Mouse (Mus musculus): Measurements from ENCODE around the gene Sectm1a. TPM values are rescaled to one million over a fixed set of nuclear protein-coding genes. Genes with fewer than 3 reads are reported as not detected.

Sectm1a gene
- 0.41 TPM in 1 of 2 replicates, not detected in the other for polyA plus RNA-seq (2015; fragmentation: Nextera tagmentation; extraction: Ambion mirVana)

- Histone ChIP-seq H3K27me3 (ENCODE audit: insufficient read depth, low read length) (no peaks in the 10 kb centered on the region), H3K36me3 (ENCODE audit: insufficient read depth, low read length) (no peaks in the 10 kb centered on the region), H3K27ac (ENCODE audit: low read length) (no peak within 1 kb of the TSS), H3K4me1 (ENCODE audit: insufficient read depth, low read length) (peaks cover 5% of the 10 kb centered on the region; the same call in 1 of the 2 replicates), H3K4me3 (ENCODE audit: low read length) (no peak within 1 kb of the TSS), H3K9me3 (ENCODE audit: low read length) (no peaks in the 10 kb centered on the region), H3K4me2 (replicated peaks; ENCODE audit: low read depth, low read length) (no peak within 1 kb of the TSS), H3K9ac (replicated peaks; ENCODE audit: low read length) (no peak within 1 kb of the TSS)
- ATAC-seq (ENCODE audit: low FRiP score, low TSS enrichment): no peak
- whole genome bisulfite sequencing: 60% methylated on average over 3 of the region's 3 CpGs
Observed at GRCm38 (mm10) chr11:121081120-121081519, at the start of gene Sectm1a. TSS of gene Sectm1a (minus strand) at chr11:121081220.

GRCm38 (mm10) chr11:121129616-121130015 is 48.6 kb upstream of the Sectm1a start:
- Histone ChIP-seq H3K36me3 (ENCODE audit: insufficient read depth, low read length) (no peaks in the 10 kb centered on the region), H3K27ac (ENCODE audit: low read length) (no peak overlapping the region), H3K4me3 (ENCODE audit: low read length) (no peak overlapping the region), H3K4me1 (ENCODE audit: insufficient read depth, low read length) (no peaks in the 10 kb centered on the region), H3K9ac (replicated peaks; ENCODE audit: low read length) (no peak overlapping the region), H3K27me3 (ENCODE audit: insufficient read depth, low read length) (no peaks in the 10 kb centered on the region), H3K4me2 (replicated peaks; ENCODE audit: low read depth, low read length) (no peak overlapping the region), H3K9me3 (ENCODE audit: low read length) (no peaks in the 10 kb centered on the region)
- WGBS: 60% methylated on average over 1 of the region's 1 CpGs
- ATAC-seq (ENCODE audit: low FRiP score, low TSS enrichment): no peak

GRCm38 (mm10) chr11:121127441-121127840 is 46.4 kb upstream of the Sectm1a start:
- Histone ChIP-seq H3K4me3 (ENCODE audit: low read length) (no peak overlapping the region), H3K9ac (replicated peaks; ENCODE audit: low read length) (no peak overlapping the region), H3K36me3 (ENCODE audit: insufficient read depth, low read length) (no peaks in the 10 kb centered on the region), H3K27me3 (ENCODE audit: insufficient read depth, low read length) (no peaks in the 10 kb centered on the region), H3K4me2 (replicated peaks; ENCODE audit: low read depth, low read length) (no peak overlapping the region), H3K27ac (ENCODE audit: low read length) (no peak overlapping the region), H3K4me1 (ENCODE audit: insufficient read depth, low read length) (no peaks in the 10 kb centered on the region), H3K9me3 (ENCODE audit: low read length) (no peaks in the 10 kb centered on the region)
- no peak for ATAC-seq (ENCODE audit: low FRiP score, low TSS enrichment)
- 87% methylated on average over 3 of the region's 3 CpGs for WGBS

GRCm38 (mm10) chr11:121126395-121126794 is 45.4 kb upstream of the Sectm1a start:
- H3K27ac ChIP-seq (ENCODE audit: low read length): no peak overlapping the region
- ATAC-seq (ENCODE audit: low FRiP score, low TSS enrichment): no peak
- 85% methylated on average over 1 of the region's 1 CpGs for WGBS

GRCm38 (mm10) chr11:121125522-121126172 is 44.6 kb upstream of the Sectm1a start:
- Histone ChIP-seq H3K36me3 (ENCODE audit: insufficient read depth, low read length) (no peaks in the 10 kb centered on the region), H3K4me3 (ENCODE audit: low read length) (no peak overlapping the region), H3K27ac (ENCODE audit: low read length) (no peak overlapping the region), H3K4me2 (replicated peaks; ENCODE audit: low read depth, low read length) (no peak overlapping the region), H3K27me3 (ENCODE audit: insufficient read depth, low read length) (no peaks in the 10 kb centered on the region), H3K4me1 (ENCODE audit: insufficient read depth, low read length) (no peaks in the 10 kb centered on the region), H3K9me3 (ENCODE audit: low read length) (no peaks in the 10 kb centered on the region), H3K9ac (replicated peaks; ENCODE audit: low read length) (no peak overlapping the region)
- WGBS: 82% methylated on average over 3 of the region's 3 CpGs
- no peak for ATAC-seq (ENCODE audit: low FRiP score, low TSS enrichment)

More at GRCm38 (mm10) chr11:121126395-121126794, 45.4 kb upstream of the Sectm1a start:
- Histone ChIP-seq H3K9me3 (ENCODE audit: low read length) (no peaks in the 10 kb centered on the region), H3K4me3 (ENCODE audit: low read length) (no peak overlapping the region), H3K4me1 (ENCODE audit: insufficient read depth, low read length) (no peaks in the 10 kb centered on the region), H3K4me2 (replicated peaks; ENCODE audit: low read depth, low read length) (no peak overlapping the region), H3K36me3 (ENCODE audit: insufficient read depth, low read length) (no peaks in the 10 kb centered on the region), H3K27me3 (ENCODE audit: insufficient read depth, low read length) (no peaks in the 10 kb centered on the region), H3K9ac (replicated peaks; ENCODE audit: low read length) (no peak overlapping the region)

GRCm38 (mm10) chr11:121123438-121123837 is 42.4 kb upstream of the Sectm1a start:
- no peaks in the 10 kb centered on the region for H3K9me3 ChIP-seq (ENCODE audit: low read length)
- H3K36me3 ChIP-seq (ENCODE audit: insufficient read depth, low read length): no peaks in the 10 kb centered on the region
- ATAC-seq (ENCODE audit: low FRiP score, low TSS enrichment): no peak
- no peaks in the 10 kb centered on the region for H3K4me1 ChIP-seq (ENCODE audit: insufficient read depth, low read length)
- 93% methylated on average over 4 of the region's 4 CpGs for WGBS
- H3K4me2 ChIP-seq (replicated peaks; ENCODE audit: low read depth, low read length): no peak overlapping the region
- H3K9ac ChIP-seq (replicated peaks; ENCODE audit: low read length): no peak overlapping the region
- no peak overlapping the region for H3K27ac ChIP-seq (ENCODE audit: low read length)
- no peak overlapping the region for H3K4me3 ChIP-seq (ENCODE audit: low read length)
- H3K27me3 ChIP-seq (ENCODE audit: insufficient read depth, low read length): no peaks in the 10 kb centered on the region

- H3K9ac ChIP-seq (replicated peaks; ENCODE audit: low read length): no peak overlapping the region
- no peak overlapping the region for H3K27ac ChIP-seq (ENCODE audit: low read length)
- H3K4me2 ChIP-seq (replicated peaks; ENCODE audit: low read depth, low read length): no peak overlapping the region
- no peak for ATAC-seq (ENCODE audit: low FRiP score, low TSS enrichment)
- H3K27me3 ChIP-seq (ENCODE audit: insufficient read depth, low read length): no peaks in the 10 kb centered on the region
- H3K9me3 ChIP-seq (ENCODE audit: low read length): no peaks in the 10 kb centered on the region
- WGBS: 66% methylated on average over 2 of the region's 2 CpGs
- no peaks in the 10 kb centered on the region for H3K36me3 ChIP-seq (ENCODE audit: insufficient read depth, low read length)
- H3K4me1 ChIP-seq (ENCODE audit: insufficient read depth, low read length): no peaks in the 10 kb centered on the region
- no peak overlapping the region for H3K4me3 ChIP-seq (ENCODE audit: low read length)
Observed at GRCm38 (mm10) chr11:121122024-121122670, 41.1 kb upstream of the Sectm1a start.

- 56% methylated on average over 3 of the region's 3 CpGs for WGBS
- H3K4me3 ChIP-seq (ENCODE audit: low read length): no peak overlapping the region
- no peaks in the 10 kb centered on the region for H3K4me1 ChIP-seq (ENCODE audit: insufficient read depth, low read length)
- H3K36me3 ChIP-seq (ENCODE audit: insufficient read depth, low read length): no peaks in the 10 kb centered on the region
- H3K27me3 ChIP-seq (ENCODE audit: insufficient read depth, low read length): no peaks in the 10 kb centered on the region
- no peak overlapping the region for H3K9ac ChIP-seq (replicated peaks; ENCODE audit: low read length)
- no peak for ATAC-seq (ENCODE audit: low FRiP score, low TSS enrichment)
- H3K4me2 ChIP-seq (replicated peaks; ENCODE audit: low read depth, low read length): no peak overlapping the region
- H3K27ac ChIP-seq (ENCODE audit: low read length): no peak overlapping the region
- H3K9me3 ChIP-seq (ENCODE audit: low read length): no peaks in the 10 kb centered on the region
Observed at GRCm38 (mm10) chr11:121121151-121121550, 40.1 kb upstream of the Sectm1a start.

GRCm38 (mm10) chr11:121118577-121118976 is 37.6 kb upstream of the Sectm1a start, which contains the start of gene Tex19.2:
TSS of gene Tex19.2 (minus strand) at chr11:121118677.
- no peak within 1 kb of the TSS for H3K4me2 ChIP-seq (replicated peaks; ENCODE audit: low read depth, low read length)
- H3K4me1 ChIP-seq (ENCODE audit: insufficient read depth, low read length): no peaks in the 10 kb centered on the region
- no peak within 1 kb of the TSS for H3K4me3 ChIP-seq (ENCODE audit: low read length)
- H3K9ac ChIP-seq (replicated peaks; ENCODE audit: low read length): no peak within 1 kb of the TSS
- no peak within 1 kb of the TSS for H3K27ac ChIP-seq (ENCODE audit: low read length)
- no peak for ATAC-seq (ENCODE audit: low FRiP score, low TSS enrichment)
- no peaks in the 10 kb centered on the region for H3K27me3 ChIP-seq (ENCODE audit: insufficient read depth, low read length)
- 94% methylated on average over 3 of the region's 3 CpGs for WGBS
- H3K36me3 ChIP-seq (ENCODE audit: insufficient read depth, low read length): no peaks in the 10 kb centered on the region
- no peaks in the 10 kb centered on the region for H3K9me3 ChIP-seq (ENCODE audit: low read length)

- WGBS: 90% methylated on average over 18 of the region's 18 CpGs
- Histone ChIP-seq H3K9ac (replicated peaks; ENCODE audit: low read length) (no peak overlapping the region), H3K4me2 (replicated peaks; ENCODE audit: low read depth, low read length) (no peak overlapping the region), H3K4me3 (ENCODE audit: low read length) (no peak overlapping the region), H3K27ac (ENCODE audit: low read length) (no peak overlapping the region), H3K9me3 (ENCODE audit: low read length) (no peaks in the 10 kb centered on the region), H3K4me1 (ENCODE audit: insufficient read depth, low read length) (no peaks in the 10 kb centered on the region), H3K36me3 (ENCODE audit: insufficient read depth, low read length) (no peaks in the 10 kb centered on the region), H3K27me3 (ENCODE audit: insufficient read depth, low read length) (no peaks in the 10 kb centered on the region)
- no peak for ATAC-seq (ENCODE audit: low FRiP score, low TSS enrichment)
Observed at GRCm38 (mm10) chr11:121118106-121118505, 37.1 kb upstream of the Sectm1a start.

Measured in kidney, embryonic 16.5 days (tissue).